Mouse (Mus musculus) cerebellum, adult 2 months (tissue): ENCODE results near the gene Mrps35. TPM values are rescaled to one million over a fixed set of nuclear protein-coding genes. Genes with fewer than 3 reads are reported as not detected.

Source experiments
- DNase-seq, 2 experiments: peaks; one replicate each; pipeline ENCODE4 v3.0.0; 2021
- H3K27ac ChIP-seq: fragments of 200-500 bp; 2 replicates; pipeline ENCODE4 v1.5.1; 2012; ENCODE audit warnings: low read length, control low read depth, inconsistent platforms; ENCODE audit not compliant: insufficient read depth
- H3K27me3 ChIP-seq: fragments of 200-500 bp; 2 replicates; pipeline ENCODE4 v1.6.1; 2012; ENCODE audit warnings: inconsistent platforms, mild to moderate bottlenecking, low read length, moderate library complexity; ENCODE audit not compliant: control insufficient read depth, insufficient read depth
- H3K4me1 ChIP-seq: fragments of 200-500 bp; 2 replicates; pipeline ENCODE4 v1.6.1; 2011; ENCODE audit warnings: low read length; ENCODE audit not compliant: control insufficient read depth, insufficient read depth
- H3K4me3 ChIP-seq: fragments of 200-500 bp; replicated peaks from 2 replicates; pipeline ENCODE3; 2011; ENCODE audit warnings: mild to moderate bottlenecking, low read depth, low read length, control low read depth; ENCODE audit not compliant: insufficient read depth
- CTCF ChIP-seq: fragments of 200-500 bp; IDR thresholded peaks from 2 replicates; pipeline ENCODE4 v1.5.1; 2011; ENCODE audit warnings: low read depth, mild to moderate bottlenecking, control low read depth, low read length, moderate library complexity, borderline replicate concordance; ENCODE audit not compliant: insufficient read depth
- POLR2A ChIP-seq: fragments of 200-500 bp; IDR thresholded peaks from 2 replicates; pipeline ENCODE4 v1.6.1; 2011; ENCODE audit warnings: low read length, control low read depth, borderline replicate concordance; ENCODE audit not compliant: insufficient read depth
- WGBS: fragments of 180-500 bp; shearing (Covaris S2); methylation state at CpG from one replicate; pipeline ENCODE4 v1.1.7; 2018; 5-methylcytosine and 5-hydroxymethylcytosine counted together
- polyA plus RNA-seq: library from polyadenylated mRNA; depleted of rRNA; stranded (reverse); fragments of >200 nt; gene quantifications from 2 replicates; pipeline ENCODE4 v1.2.3, GENCODE M21; 2012

Gene Mrps35
- polyA plus RNA-seq, 1 experiment: 41.9 TPM

DNA sequence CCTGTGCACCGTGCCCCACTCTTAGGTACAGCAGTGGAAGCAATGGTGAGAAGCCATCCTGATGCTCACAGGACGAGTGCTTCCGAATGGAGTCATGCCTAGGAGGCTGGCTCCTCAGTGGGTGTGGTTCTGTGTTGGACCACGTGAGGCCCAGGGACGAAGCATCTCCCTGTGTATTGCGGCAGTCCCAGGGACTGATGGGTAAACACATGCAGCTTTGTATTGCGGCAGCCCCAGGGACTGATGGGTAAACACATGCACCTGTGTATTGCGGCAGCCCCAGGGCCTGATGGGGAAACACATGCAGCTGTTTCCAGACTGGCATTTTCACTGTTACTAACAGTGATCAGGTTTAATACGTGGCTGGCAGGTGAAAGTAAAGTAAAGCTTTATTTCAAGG is 19.1 kb downstream of the Mrps35 start:
- WGBS: 87% methylated on average over 9 of the region's 9 CpGs
- no peak overlapping the region for H3K27ac ChIP-seq
- TF ChIP-seq CTCF: no peak
- no peak for TF ChIP-seq POLR2A
- H3K27me3 ChIP-seq: no peaks in the 10 kb centered on the region
- H3K4me1 ChIP-seq: no peaks in the 10 kb centered on the region
- no peak overlapping the region for H3K4me3 ChIP-seq
- no peak for DNase-seq

DNA sequence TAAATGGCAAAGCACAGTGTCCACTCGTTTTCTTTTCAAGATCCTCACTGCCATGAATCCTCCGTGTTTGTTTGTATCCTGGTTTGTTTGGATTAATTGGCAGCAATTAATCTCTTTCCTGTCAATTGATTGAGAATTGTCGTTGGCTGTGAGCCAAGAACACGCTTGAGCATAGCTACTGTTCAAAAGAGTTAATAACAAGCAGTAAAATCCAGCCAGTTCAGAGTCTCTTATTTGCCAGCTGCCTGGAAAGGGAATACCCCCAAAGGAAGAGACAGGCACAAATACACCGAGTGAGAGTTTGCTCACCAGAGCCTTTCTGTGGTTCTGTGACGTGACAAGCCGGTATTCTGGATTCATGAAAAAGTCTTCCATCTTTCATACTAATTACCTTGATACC is 19.5 kb downstream of the Mrps35 start:
- TF ChIP-seq CTCF (no peak), POLR2A (no peak)
- no peaks in the 10 kb centered on the region for H3K27me3 ChIP-seq
- H3K4me3 ChIP-seq: no peak overlapping the region
- no peak overlapping the region for H3K27ac ChIP-seq
- no peak for DNase-seq
- H3K4me1 ChIP-seq: no peaks in the 10 kb centered on the region
- 60% methylated on average over 7 of the region's 7 CpGs for WGBS

DNA sequence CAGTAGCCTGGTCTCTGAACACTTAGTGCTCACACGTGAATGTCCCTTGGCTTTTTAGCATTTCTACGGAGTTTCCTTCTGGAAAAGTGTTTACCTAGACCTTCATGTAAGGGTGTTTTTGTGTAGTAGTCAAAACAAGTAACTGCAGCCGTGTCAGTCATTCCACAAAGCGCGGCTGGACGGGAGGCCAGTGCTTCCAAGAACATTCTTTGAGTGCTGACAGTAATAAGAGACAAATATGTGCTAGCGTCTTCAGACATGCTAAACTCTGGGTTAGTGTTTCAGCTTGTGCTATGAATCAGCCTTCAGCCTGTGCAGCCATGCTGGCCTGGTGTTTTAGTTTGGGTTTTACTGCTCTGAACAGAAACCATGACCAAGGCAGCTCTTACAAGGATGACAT is 20.1 kb downstream of the Mrps35 start:
- TF ChIP-seq CTCF: no peak
- no peak for TF ChIP-seq POLR2A
- H3K4me3 ChIP-seq: no peak overlapping the region
- no peak for DNase-seq
- H3K4me1 ChIP-seq: no peaks in the 10 kb centered on the region
- no peaks in the 10 kb centered on the region for H3K27me3 ChIP-seq
- no peak overlapping the region for H3K27ac ChIP-seq
- 92% methylated on average over 7 of the region's 7 CpGs for WGBS

DNA sequence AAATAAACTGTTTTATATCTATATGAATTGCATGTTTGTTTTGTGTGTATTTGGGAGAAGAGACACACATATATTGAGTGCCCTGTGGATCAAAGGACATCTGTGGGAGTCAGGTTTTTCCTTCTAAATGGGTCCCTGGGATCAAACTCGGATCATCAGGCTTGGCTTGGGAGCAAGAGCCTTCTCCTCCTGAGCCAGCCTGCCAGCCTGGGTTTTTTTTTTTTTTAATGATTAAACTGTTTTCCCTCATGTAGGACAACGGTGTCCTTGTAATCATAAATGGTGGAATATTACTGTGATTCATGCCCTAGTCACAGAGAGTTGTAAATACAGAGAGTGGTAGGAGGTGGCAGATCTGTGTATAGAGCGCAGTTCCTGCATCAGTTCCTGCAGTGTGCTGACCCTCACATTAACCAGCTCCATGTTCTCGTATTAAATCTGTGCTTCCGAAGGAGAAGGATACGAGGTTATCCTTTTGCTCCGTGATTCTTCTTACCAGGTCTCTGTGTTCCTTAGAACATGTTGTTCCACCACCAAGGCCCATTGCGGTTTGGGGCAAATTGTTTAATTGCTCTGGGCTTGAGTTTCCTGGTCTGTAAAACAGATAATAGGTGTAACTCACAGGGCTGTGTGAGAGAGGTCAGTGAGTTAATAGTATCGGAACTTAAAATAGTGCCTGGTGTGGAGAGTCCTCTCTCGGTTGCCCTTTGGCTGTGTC is 21.8 kb downstream of the Mrps35 start:
- no peak for TF ChIP-seq CTCF
- no peak for TF ChIP-seq POLR2A
- H3K4me1 ChIP-seq: no peaks in the 10 kb centered on the region
- H3K27me3 ChIP-seq: no peaks in the 10 kb centered on the region
- DNase-seq: no peak
- H3K27ac ChIP-seq: no peak overlapping the region
- no peak overlapping the region for H3K4me3 ChIP-seq
- WGBS: 88% methylated on average over 10 of the region's 10 CpGs

DNA sequence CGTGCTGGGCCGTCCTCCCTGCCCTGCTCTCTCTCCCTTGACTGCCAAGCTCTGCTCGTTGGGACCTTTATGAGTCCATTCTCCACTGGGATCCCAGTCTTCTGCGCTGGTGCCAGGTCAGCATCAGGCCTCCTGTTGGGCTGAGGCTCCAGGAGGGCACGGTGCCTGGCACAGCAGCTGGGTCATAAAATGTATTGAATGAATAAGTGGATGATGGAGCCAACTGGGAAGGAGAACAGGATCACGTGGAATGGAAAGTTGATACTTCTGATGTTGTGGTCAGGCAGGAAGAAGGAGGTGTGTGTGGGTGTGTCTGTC is 22.3 kb downstream of the Mrps35 start:
- no peaks in the 10 kb centered on the region for H3K27me3 ChIP-seq
- DNase-seq: no peak
- no peak for TF ChIP-seq POLR2A
- no peak for TF ChIP-seq CTCF
- 57% methylated on average over 6 of the region's 6 CpGs for WGBS
- H3K4me3 ChIP-seq: no peak overlapping the region
- H3K27ac ChIP-seq: no peak overlapping the region
- no peaks in the 10 kb centered on the region for H3K4me1 ChIP-seq

DNA sequence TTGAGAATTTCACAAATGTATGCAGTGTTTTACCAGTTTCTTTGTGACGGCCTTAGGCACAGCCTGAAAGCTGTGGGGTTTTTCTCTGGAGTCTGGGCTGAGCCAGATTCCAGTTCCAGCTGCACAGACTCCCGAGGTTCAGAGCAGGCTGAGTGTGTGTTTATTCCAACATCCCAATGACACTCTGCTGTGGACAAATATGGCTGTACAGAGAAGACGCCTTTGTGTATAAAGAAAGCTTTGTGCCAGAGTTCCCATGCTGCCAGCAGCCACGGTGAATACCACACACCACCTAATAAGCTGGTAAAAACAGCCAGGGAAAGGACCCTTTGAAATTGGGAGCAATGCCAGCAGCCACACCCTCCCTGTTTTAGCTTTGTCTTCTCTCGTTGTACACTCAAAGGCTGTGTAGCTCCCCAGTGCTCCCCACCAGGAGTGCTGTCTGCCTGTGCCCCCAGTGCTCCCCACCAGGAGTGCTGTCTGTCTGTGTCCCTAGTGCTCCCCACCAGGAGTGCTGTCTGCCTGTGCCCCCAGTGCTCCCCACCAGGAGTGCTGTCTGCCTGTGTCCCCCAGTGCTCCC is 33.3 kb downstream of the Mrps35 start:
- H3K27ac ChIP-seq: no peak overlapping the region
- no peaks in the 10 kb centered on the region; the same call in 1 of the 2 replicates for H3K4me1 ChIP-seq
- H3K4me3 ChIP-seq: no peak overlapping the region
- no peaks in the 10 kb centered on the region for H3K27me3 ChIP-seq
- no peak for DNase-seq
- TF ChIP-seq POLR2A (no peak), CTCF (no peak)
- WGBS: 19% methylated on average over 5 of the region's 5 CpGs

DNA sequence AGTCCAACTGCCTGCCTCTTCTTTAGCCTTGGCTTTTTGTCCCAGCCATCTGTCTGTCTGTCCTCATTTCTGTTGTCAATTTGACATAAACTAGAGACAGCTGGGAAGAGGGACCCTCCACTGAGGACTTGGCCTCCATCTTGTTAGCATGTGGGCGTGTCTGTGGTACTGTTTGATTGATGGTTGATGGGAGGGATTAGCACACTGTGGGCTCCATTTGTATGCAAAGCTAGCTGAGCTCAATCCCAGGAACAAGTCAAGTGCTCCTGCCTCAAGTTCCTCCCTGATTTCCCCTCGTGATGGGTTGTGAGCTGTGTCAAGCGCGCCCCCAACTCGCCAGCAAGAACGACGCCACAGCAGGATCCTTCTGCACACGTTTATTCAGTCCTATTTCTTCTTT is 34.3 kb downstream of the Mrps35 start:
- no peak for DNase-seq
- Histone ChIP-seq H3K4me1 (no peaks in the 10 kb centered on the region; the same call in 1 of the 2 replicates), H3K4me3 (no peak overlapping the region), H3K27me3 (no peaks in the 10 kb centered on the region), H3K27ac (no peak overlapping the region)
- WGBS: 87% methylated on average over 8 of the region's 8 CpGs
- TF ChIP-seq CTCF (no peak), POLR2A (no peak)

DNA sequence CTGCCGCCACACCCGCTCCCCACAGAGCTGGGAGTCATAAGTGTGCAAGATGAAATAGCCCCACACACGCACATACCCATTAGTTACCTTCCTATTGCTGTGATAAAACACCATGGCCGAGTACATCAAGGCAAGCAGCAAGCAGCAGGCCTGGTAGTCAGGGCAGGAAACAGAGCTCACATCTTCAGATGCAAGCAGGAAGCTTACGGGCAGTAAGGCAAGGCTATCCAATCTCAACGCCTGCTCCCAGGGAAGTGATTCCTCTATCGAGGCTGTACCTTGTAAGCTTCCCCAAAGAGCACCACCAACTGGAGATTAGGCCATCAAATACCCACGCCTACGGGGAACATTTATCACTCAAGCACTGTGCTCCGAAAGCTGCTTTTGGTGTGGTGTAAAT is 37.4 kb downstream of the Mrps35 start:
- TF ChIP-seq CTCF: no peak
- H3K4me1 ChIP-seq: no peaks in the 10 kb centered on the region; the same call in 1 of the 2 replicates
- no peak overlapping the region for H3K27ac ChIP-seq
- H3K4me3 ChIP-seq: no peak overlapping the region
- DNase-seq: no peak
- no peaks in the 10 kb centered on the region for H3K27me3 ChIP-seq
- 93% methylated on average over 10 of the region's 10 CpGs for WGBS
